ENCODE assay signal across 21 mouse cellular contexts in genomic region chr13:107698345-107698744, GRCm38 (mm10).
DNase-seq lines count a peak whose midpoint lies in the region; ATAC-seq lines count a peak whose summit lies in the region.
"Had no signal": no experiment of that assay in that cellular context is flagged by ENCODE, and none has a peak within 500 bp of the region (broad histone marks: within the 10 kb centered on the region; RNA-seq: fewer than 3 reads in every experiment).

No protein-coding gene starts in this region.

- no peak overlapping the region for H3K27ac ChIP-seq in forebrain, embryonic 13.5 days
- no peak overlapping the region for H3K27ac ChIP-seq in midbrain, embryonic 10.5 days (replicated peaks)
- H3K27ac ChIP-seq in heart, embryonic 12.5 days (ENCODE audit: poor library complexity, severe bottlenecking) = no peak overlapping the region
- H3K27ac ChIP-seq: kidney, postnatal 0 days; limb, embryonic 15.5 days; midbrain, embryonic 13.5 days had no signal

- no peak overlapping the region for H3K4me3 ChIP-seq in forebrain, embryonic 13.5 days
- no peak overlapping the region for H3K4me3 ChIP-seq in midbrain, embryonic 10.5 days
- H3K4me3 ChIP-seq in heart, embryonic 12.5 days = no peak overlapping the region
- H3K4me3 ChIP-seq: limb, embryonic 15.5 days; midbrain, embryonic 13.5 days had no signal

- H3K4me1 ChIP-seq in forebrain, embryonic 13.5 days = peaks cover 14% of the 10 kb centered on the region
- H3K4me1 ChIP-seq in midbrain, embryonic 10.5 days = peaks cover 31% of the 10 kb centered on the region
- no peaks in the 10 kb centered on the region for H3K4me1 ChIP-seq in heart, embryonic 12.5 days (replicated peaks)

- no peak overlapping the region for H3K9ac ChIP-seq in forebrain, embryonic 13.5 days
- H3K9ac ChIP-seq in heart, embryonic 12.5 days = no peak overlapping the region
- H3K9ac ChIP-seq: limb, embryonic 15.5 days; midbrain, embryonic 13.5 days had no signal

- no peaks in the 10 kb centered on the region for H3K27me3 ChIP-seq in forebrain, embryonic 13.5 days
- no peaks in the 10 kb centered on the region; the same call in 1 of the 2 replicates for H3K27me3 ChIP-seq in midbrain, embryonic 10.5 days (ENCODE audit: low read depth, poor library complexity, severe bottlenecking)
- H3K27me3 ChIP-seq in heart, embryonic 12.5 days (replicated peaks) = no peaks in the 10 kb centered on the region
- H3K27me3 ChIP-seq: limb, embryonic 15.5 days; midbrain, embryonic 13.5 days; Patski had no signal

- 94% methylated on average over 7 of the region's 7 CpGs for WGBS in forebrain, embryonic 13.5 days
- 92% methylated on average over 7 of the region's 7 CpGs for WGBS in midbrain, embryonic 10.5 days
- WGBS in heart, embryonic 12.5 days = 86% methylated on average over 7 of the region's 7 CpGs

- H3K36me3 ChIP-seq in forebrain, embryonic 13.5 days (ENCODE audit: poor library complexity, severe bottlenecking) = no peaks in the 10 kb centered on the region
- no peaks in the 10 kb centered on the region for H3K36me3 ChIP-seq in midbrain, embryonic 10.5 days
- H3K36me3 ChIP-seq in heart, embryonic 12.5 days = no peaks in the 10 kb centered on the region
- H3K36me3 ChIP-seq: limb, embryonic 15.5 days; midbrain, embryonic 13.5 days had no signal

- peak; percentile 32 for DNase-seq in left cerebral cortex, adult 11 months (ENCODE audit: low spot score)
- DNase-seq in left cerebral cortex, postnatal 4 days = no peak
- DNase-seq in brain, adult 2 months (ENCODE audit: low read depth, low spot score) = peak; percentile 78
- peak; percentile 63 to 76 for DNase-seq in left cerebral cortex, adult 18-20 months (ENCODE audit: low spot score in 2 of 2)
- peak; percentile 61 to 64 for DNase-seq in right cerebral cortex, postnatal 10 days (ENCODE audit: low spot score in 2 of 2)
- no peak for DNase-seq in midbrain, embryonic 10.5 days (ENCODE audit: low spot score)
- DNase-seq: adrenal gland, postnatal 25 days; B cell, adult 2 months; cerebellum, adult 8-10 months; heart, postnatal 36 days; kidney, adult 11 months; thymus, adult 2 months had no signal

- ATAC-seq in forebrain, embryonic 13.5 days = no peak
- ATAC-seq in heart, embryonic 12.5 days (ENCODE audit: insufficient number of reproducible peaks, low FRiP score) = no peak
- ATAC-seq: activated CD4-positive, CD25-positive, alpha-beta regulatory T cell, adult 4 months; hindbrain, embryonic 16.5 days; midbrain, embryonic 13.5 days; Patski had no signal

- H3K4me2 ChIP-seq in forebrain, embryonic 13.5 days = no peak overlapping the region
- no peak overlapping the region for H3K4me2 ChIP-seq in heart, embryonic 12.5 days
- H3K4me2 ChIP-seq: heart, embryonic 11.5 days; limb, embryonic 15.5 days; midbrain, embryonic 13.5 days had no signal

- intact Hi-C loops in left cerebral cortex, postnatal 4 days (cut with DNase I) = no loop called here

- no peaks in the 10 kb centered on the region for H3K9me3 ChIP-seq in forebrain, embryonic 13.5 days (replicated peaks)
- no peaks in the 10 kb centered on the region for H3K9me3 ChIP-seq in midbrain, embryonic 10.5 days (replicated peaks)
- no peaks in the 10 kb centered on the region for H3K9me3 ChIP-seq in heart, embryonic 12.5 days (replicated peaks)
- H3K9me3 ChIP-seq: limb, embryonic 15.5 days; midbrain, embryonic 13.5 days had no signal

Comparison
In these comparisons a context has a peak if more than half of its experiments do, and no peak if none do; other contexts are left out.
1. DNase-seq: peak in left cerebral cortex, adult 11 months (single experiment), brain, adult 2 months (single experiment), left cerebral cortex, adult 18-20 months (2 of 2) and right cerebral cortex, postnatal 10 days (2 of 2); none in left cerebral cortex, postnatal 4 days (single experiment) and midbrain, embryonic 10.5 days (single experiment).